Mouse (Mus musculus): Measurements from ENCODE around the gene BC052040. TPM values are rescaled to one million over a fixed set of nuclear protein-coding genes. Genes with fewer than 3 reads are reported as not detected.

Gene BC052040
- polyA plus RNA-seq, 1 experiment from 2014 or later = 19.6 TPM

- Histone ChIP-seq H3K27ac (replicated peaks) (peak overlapping the region; percentile 47; the same call in 1 of the 2 replicates), H3K36me3 (no peaks in the 10 kb centered on the region), H3K4me3 (peak overlapping the region; percentile 38), H3K27me3 (ENCODE audit: low read depth, poor library complexity, severe bottlenecking) (0 out of 2 replicates have a peak, but pooled peaks cover 6% of the 10 kb centered on the region), H3K4me1 (peaks cover 37% of the 10 kb centered on the region), H3K9me3 (replicated peaks) (no peaks in the 10 kb centered on the region)
- 38% methylated on average over 18 of the region's 18 CpGs for WGBS
- peak; percentile 20 for DNase-seq (ENCODE audit: low spot score)
Measured at GRCm38 (mm10) chr2:115579171-115579900, 2.2 kb upstream of the BC052040 start.

DNA sequence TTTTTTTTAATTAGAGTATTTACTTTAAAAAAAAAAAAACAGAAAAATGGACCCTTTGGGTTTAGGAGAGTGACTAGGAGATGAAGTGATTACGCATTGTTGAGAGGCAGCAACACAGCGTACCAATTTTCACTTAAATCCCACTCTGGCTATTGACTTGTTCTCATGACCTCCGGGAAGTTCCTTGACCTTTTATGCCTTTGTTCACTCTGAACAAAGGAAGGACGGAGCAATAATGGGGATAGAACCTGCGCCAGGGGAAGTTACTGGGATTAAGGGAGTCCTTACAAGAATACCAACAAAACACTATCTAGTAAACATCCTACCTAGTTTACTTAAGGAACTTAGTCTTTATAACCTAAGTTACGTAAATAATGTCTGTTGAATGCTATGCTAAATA lies 1.5 kb upstream of the BC052040 start:
- H3K36me3 ChIP-seq = no peaks in the 10 kb centered on the region
- H3K4me1 ChIP-seq = peaks cover 34% of the 10 kb centered on the region
- H3K27ac ChIP-seq (replicated peaks) = peak overlapping the region; percentile 47; the same call in 1 of the 2 replicates
- DNase-seq (ENCODE audit: low spot score) = peak; percentile 26
- peak overlapping the region; percentile 38; the same call in 1 of the 2 replicates for H3K4me3 ChIP-seq
- 0 out of 2 replicates have a peak, but pooled peaks cover 6% of the 10 kb centered on the region for H3K27me3 ChIP-seq (ENCODE audit: low read depth, poor library complexity, severe bottlenecking)
- H3K9me3 ChIP-seq (replicated peaks) = no peaks in the 10 kb centered on the region
- 15% methylated on average over 6 of the region's 6 CpGs for WGBS

- 69% methylated on average over 10 of the region's 10 CpGs for WGBS
- H3K4me1 ChIP-seq = peaks cover 34% of the 10 kb centered on the region
- no peaks in the 10 kb centered on the region for H3K36me3 ChIP-seq
- peak overlapping the region; percentile 76 for H3K4me3 ChIP-seq
- H3K27me3 ChIP-seq (ENCODE audit: low read depth, poor library complexity, severe bottlenecking) = 0 out of 2 replicates have a peak, but pooled peaks cover 6% of the 10 kb centered on the region
- peak overlapping the region; percentile 87 for H3K27ac ChIP-seq (replicated peaks)
- DNase-seq (ENCODE audit: low spot score) = no peak
- H3K9me3 ChIP-seq (replicated peaks) = no peaks in the 10 kb centered on the region
Measured at GRCm38 (mm10) chr2:115581989-115582608, 583 bp downstream of the BC052040 start.

GRCm38 (mm10) chr2:115583776-115584175 lies 2.3 kb downstream of the BC052040 start:
- no peak overlapping the region for H3K27ac ChIP-seq (replicated peaks)
- 0 out of 2 replicates have a peak, but pooled peaks cover 2% of the 10 kb centered on the region for H3K27me3 ChIP-seq (ENCODE audit: low read depth, poor library complexity, severe bottlenecking)
- no peak for DNase-seq (ENCODE audit: low spot score)
- peaks cover 34% of the 10 kb centered on the region for H3K4me1 ChIP-seq
- H3K36me3 ChIP-seq = no peaks in the 10 kb centered on the region
- no peak overlapping the region for H3K4me3 ChIP-seq
- no peaks in the 10 kb centered on the region for H3K9me3 ChIP-seq (replicated peaks)

DNA sequence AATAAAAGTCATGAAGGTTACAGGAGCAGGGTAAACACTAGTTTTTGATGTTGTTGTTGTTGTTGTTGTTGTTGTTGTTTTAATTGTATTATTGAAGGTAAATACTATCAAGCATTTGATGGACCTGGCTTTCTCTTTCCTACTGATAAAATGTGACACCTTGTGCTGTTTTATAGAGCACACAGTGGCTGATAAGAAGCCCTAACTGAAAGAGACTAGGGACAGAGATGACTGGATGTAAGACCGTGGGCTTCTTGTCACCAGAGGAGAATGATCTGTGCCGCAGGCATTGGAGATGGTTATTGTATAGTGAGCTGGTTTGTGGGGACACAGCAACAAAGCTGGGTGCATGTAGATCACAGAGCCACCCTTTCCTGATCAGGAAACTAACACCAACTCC lies 9.1 kb downstream of the BC052040 start:
- no peak for DNase-seq (ENCODE audit: low spot score)
- 92% methylated on average over 2 of the region's 2 CpGs for WGBS
- H3K27ac ChIP-seq (replicated peaks) = no peak overlapping the region
- no peaks in the 10 kb centered on the region for H3K27me3 ChIP-seq (ENCODE audit: low read depth, poor library complexity, severe bottlenecking)
- H3K9me3 ChIP-seq (replicated peaks) = no peaks in the 10 kb centered on the region
- no peaks in the 10 kb centered on the region for H3K36me3 ChIP-seq
- no peaks in the 10 kb centered on the region for H3K4me1 ChIP-seq
- H3K4me3 ChIP-seq = no peak overlapping the region

GRCm38 (mm10) chr2:115592651-115593119 lies 11.2 kb downstream of the BC052040 start:
- DNase-seq (ENCODE audit: low spot score) = no peak
- 91% methylated on average over 2 of the region's 2 CpGs for WGBS
- no peaks in the 10 kb centered on the region for H3K9me3 ChIP-seq (replicated peaks)
- no peaks in the 10 kb centered on the region for H3K36me3 ChIP-seq
- no peak overlapping the region for H3K4me3 ChIP-seq
- H3K27me3 ChIP-seq (ENCODE audit: low read depth, poor library complexity, severe bottlenecking) = no peaks in the 10 kb centered on the region
- no peaks in the 10 kb centered on the region for H3K4me1 ChIP-seq
- no peak overlapping the region for H3K27ac ChIP-seq (replicated peaks)

- Histone ChIP-seq H3K36me3 (no peaks in the 10 kb centered on the region), H3K27ac (replicated peaks) (no peak overlapping the region), H3K27me3 (ENCODE audit: low read depth, poor library complexity, severe bottlenecking) (no peaks in the 10 kb centered on the region), H3K9me3 (replicated peaks) (no peaks in the 10 kb centered on the region), H3K4me1 (peaks cover 15% of the 10 kb centered on the region), H3K4me3 (no peak overlapping the region)
- 93% methylated on average over 10 of the region's 10 CpGs for WGBS
- no peak for DNase-seq (ENCODE audit: low spot score)
Measured at GRCm38 (mm10) chr2:115597017-115597416, 15.5 kb downstream of the BC052040 start.

DNA sequence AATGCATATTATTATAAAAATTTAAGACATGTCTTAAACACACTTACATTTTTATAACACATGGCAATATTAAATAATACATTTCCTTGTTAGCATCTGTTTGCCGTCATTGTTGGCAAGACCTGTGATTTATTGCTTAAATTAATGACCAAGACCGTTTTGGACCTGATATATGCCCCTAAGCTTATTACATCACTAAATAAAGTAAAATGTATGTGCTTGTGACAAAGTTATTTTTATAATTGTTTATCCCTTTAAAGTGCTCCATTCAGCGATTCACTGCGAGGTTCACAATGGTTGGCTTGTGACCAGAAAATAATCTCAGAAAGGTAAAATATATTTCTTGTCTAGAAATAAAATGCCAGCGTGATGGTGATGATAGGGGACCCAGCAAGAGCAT lies 16.8 kb downstream of the BC052040 start:
- no peak for DNase-seq (ENCODE audit: low spot score)
- no peaks in the 10 kb centered on the region for H3K27me3 ChIP-seq (ENCODE audit: low read depth, poor library complexity, severe bottlenecking)
- no peaks in the 10 kb centered on the region for H3K36me3 ChIP-seq
- H3K9me3 ChIP-seq (replicated peaks) = no peaks in the 10 kb centered on the region
- H3K4me3 ChIP-seq = no peak overlapping the region
- H3K27ac ChIP-seq (replicated peaks) = no peak overlapping the region
- peaks cover 16% of the 10 kb centered on the region for H3K4me1 ChIP-seq
- 90% methylated on average over 5 of the region's 5 CpGs for WGBS

DNA sequence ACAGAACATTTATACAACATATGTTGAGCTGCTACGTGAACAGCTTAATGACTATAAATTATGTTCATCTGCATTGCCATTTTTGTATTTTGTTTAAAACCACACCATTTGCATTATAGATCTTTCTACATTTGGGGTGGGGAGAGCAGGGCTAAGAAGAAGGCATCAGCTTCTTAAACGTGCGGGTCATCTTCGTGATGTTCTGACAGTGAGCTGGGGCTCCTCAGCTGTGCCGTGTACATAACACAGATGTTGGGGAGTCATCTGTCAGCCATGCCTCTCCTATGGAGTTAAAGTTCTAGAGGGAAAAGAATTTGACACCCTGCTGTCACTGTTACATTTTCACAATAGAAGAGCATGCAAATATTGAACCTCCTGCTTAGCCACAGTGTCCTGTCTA lies 19.2 kb downstream of the BC052040 start:
- H3K9me3 ChIP-seq (replicated peaks) = no peaks in the 10 kb centered on the region
- 80% methylated on average over 5 of the region's 5 CpGs for WGBS
- H3K36me3 ChIP-seq = no peaks in the 10 kb centered on the region
- no peak overlapping the region for H3K27ac ChIP-seq (replicated peaks)
- peaks cover 17% of the 10 kb centered on the region for H3K4me1 ChIP-seq
- no peaks in the 10 kb centered on the region for H3K27me3 ChIP-seq (ENCODE audit: low read depth, poor library complexity, severe bottlenecking)
- DNase-seq (ENCODE audit: low spot score) = no peak
- H3K4me3 ChIP-seq = no peak overlapping the region

GRCm38 (mm10) chr2:115601280-115601679 lies 19.8 kb downstream of the BC052040 start:
- no peak overlapping the region for H3K27ac ChIP-seq (replicated peaks)
- peaks cover 22% of the 10 kb centered on the region for H3K4me1 ChIP-seq
- no peaks in the 10 kb centered on the region for H3K36me3 ChIP-seq
- H3K4me3 ChIP-seq = no peak overlapping the region
- H3K27me3 ChIP-seq (ENCODE audit: low read depth, poor library complexity, severe bottlenecking) = no peaks in the 10 kb centered on the region
- no peaks in the 10 kb centered on the region for H3K9me3 ChIP-seq (replicated peaks)
- WGBS = 88% methylated on average over 1 of the region's 1 CpGs
- no peak for DNase-seq (ENCODE audit: low spot score)

DNA sequence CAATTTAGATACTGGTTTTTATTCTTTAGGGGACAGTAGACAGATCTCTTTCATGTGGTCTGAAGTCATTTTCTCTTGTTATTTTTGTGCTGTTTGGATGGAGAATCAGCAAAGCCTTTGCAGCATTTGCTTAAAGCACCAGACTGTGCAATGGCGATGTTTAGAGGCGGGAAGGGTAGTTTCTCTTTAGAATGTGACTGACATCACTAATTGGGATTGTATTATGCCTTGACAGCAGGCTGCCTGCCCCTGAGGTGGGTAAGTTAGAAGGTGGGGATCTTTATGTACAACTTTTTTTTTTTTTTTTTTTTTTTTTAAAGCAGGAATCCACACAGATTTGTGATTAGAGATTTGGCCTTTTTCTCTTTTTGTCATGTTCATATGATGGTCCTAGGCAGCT lies 20.6 kb downstream of the BC052040 start:
- WGBS = 82% methylated on average over 2 of the region's 2 CpGs
- Histone ChIP-seq H3K27ac (replicated peaks) (no peak overlapping the region), H3K4me3 (no peak overlapping the region), H3K4me1 (peaks cover 22% of the 10 kb centered on the region), H3K27me3 (ENCODE audit: low read depth, poor library complexity, severe bottlenecking) (no peaks in the 10 kb centered on the region), H3K36me3 (no peaks in the 10 kb centered on the region), H3K9me3 (replicated peaks) (no peaks in the 10 kb centered on the region)
- no peak for DNase-seq (ENCODE audit: low spot score)

- Histone ChIP-seq H3K27me3 (ENCODE audit: low read depth, poor library complexity, severe bottlenecking) (no peaks in the 10 kb centered on the region), H3K4me3 (no peak overlapping the region), H3K9me3 (replicated peaks) (no peaks in the 10 kb centered on the region), H3K36me3 (no peaks in the 10 kb centered on the region), H3K4me1 (peaks cover 22% of the 10 kb centered on the region), H3K27ac (replicated peaks) (no peak overlapping the region)
- WGBS = 89% methylated on average over 6 of the region's 6 CpGs
- DNase-seq (ENCODE audit: low spot score) = no peak
Measured at GRCm38 (mm10) chr2:115604132-115604531, 22.6 kb downstream of the BC052040 start.

GRCm38 (mm10) chr2:115605829-115606336 lies 24.4 kb downstream of the BC052040 start:
- no peak overlapping the region for H3K27ac ChIP-seq (replicated peaks)
- 30% methylated on average over 1 of the region's 1 CpGs for WGBS
- peaks cover 18% of the 10 kb centered on the region for H3K4me1 ChIP-seq
- no peaks in the 10 kb centered on the region for H3K27me3 ChIP-seq (ENCODE audit: low read depth, poor library complexity, severe bottlenecking)
- no peaks in the 10 kb centered on the region for H3K36me3 ChIP-seq
- no peaks in the 10 kb centered on the region for H3K9me3 ChIP-seq (replicated peaks)
- DNase-seq (ENCODE audit: low spot score) = no peak
- H3K4me3 ChIP-seq = no peak overlapping the region
